Mouse (Mus musculus) neutrophil, adult 59 days (primary cell): Measurements from ENCODE around the gene Eif1ad. TPM values are rescaled to one million over a fixed set of nuclear protein-coding genes. Genes with fewer than 3 reads are reported as not detected.

ENCODE experiments used
- total RNA-seq, 2 experiments: library from RNA; stranded (reverse); gene quantifications; 1 replicate in 1 of 2; 2 replicates in 1 of 2; pipeline ENCODE4 v1.2.4; 2023

The Eif1ad gene
- total RNA-seq, result 10 to 100 TPM; 21.3 to 25.1 TPM

DNA sequence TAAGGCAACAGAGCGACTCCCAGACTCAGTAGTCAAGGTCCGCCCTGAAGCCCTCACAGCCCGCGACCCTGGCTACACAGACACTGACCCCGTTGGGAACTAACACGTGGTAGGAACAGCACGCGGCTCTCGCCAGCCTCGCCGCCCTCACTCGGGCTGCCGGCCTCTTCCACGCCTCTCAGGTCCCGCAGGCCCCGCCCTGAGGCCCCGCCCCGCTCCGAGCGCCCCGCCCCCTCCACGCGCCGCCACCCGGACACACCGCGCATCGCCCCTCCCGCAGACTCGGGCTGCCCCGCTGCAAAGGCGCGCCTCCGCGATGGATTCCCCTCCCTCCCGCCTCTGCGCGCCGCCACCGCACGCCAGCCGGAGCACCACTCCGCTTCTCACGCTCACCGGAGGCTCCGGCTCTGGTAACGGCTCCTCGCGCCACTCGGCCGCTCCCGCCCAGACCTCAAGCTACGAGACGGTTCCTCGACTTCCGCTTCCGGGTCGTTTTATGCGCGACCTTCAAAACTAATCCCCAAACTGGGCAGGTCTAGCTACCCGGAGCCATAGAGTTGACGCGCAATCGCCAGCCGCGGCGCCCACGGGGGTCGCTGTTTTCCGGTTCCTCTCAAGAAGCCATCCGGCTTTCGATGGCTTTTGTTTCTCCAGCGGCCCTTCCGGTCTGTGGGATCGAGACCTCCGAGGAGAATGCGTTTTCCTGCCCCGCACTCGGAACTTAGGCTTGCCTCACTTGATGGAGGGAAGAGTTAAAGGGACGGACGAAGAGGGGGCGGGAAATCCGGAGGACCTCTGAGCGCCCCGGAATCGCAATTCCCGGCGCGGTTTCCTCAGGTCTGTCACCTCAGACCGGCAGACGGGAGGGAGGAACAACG lies at the start of gene Eif1ad:
Gene Eif1ad (plus strand): TSS at position 567 of the 878 bp plus-strand sequence.

GRCm38 (mm10) chr19:5335441-5335840 lies 31.1 kb upstream of the Eif1ad start, which contains the start of gene Catsper1:
Catsper1 (plus strand) TSS chr19:5335741.

GRCm38 (mm10) chr19:5349502-5349873 lies 17.1 kb upstream of the Eif1ad start, which contains the start of gene Cst6:
Cst6 (minus strand) TSS chr19:5349574.

DNA sequence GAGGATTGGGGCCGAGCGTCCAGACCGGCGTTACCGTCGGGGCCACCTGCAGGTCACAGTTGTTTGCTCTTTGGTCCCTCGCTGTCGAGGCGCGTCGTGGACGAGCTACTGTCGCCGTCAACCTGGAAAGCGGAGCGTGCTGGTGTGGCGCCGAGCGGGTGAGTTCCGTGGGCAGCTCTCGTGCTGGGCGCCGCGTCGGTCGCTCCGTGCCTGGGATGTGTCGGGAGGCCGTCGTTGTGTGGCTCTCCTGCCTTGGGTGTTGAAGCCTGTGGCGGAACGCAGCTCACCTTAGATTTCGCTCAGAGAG lies 465 bp downstream of the Eif1ad start, which contains the start of gene Banf1:
Gene Banf1 (minus strand): TSS at position 116 of the 307 bp plus-strand sequence.

GRCm38 (mm10) chr19:5388588-5389242 lies 22.2 kb downstream of the Eif1ad start, which contains the start of gene Sart1:
Sart1 (minus strand) TSS chr19:5388703.

DNA sequence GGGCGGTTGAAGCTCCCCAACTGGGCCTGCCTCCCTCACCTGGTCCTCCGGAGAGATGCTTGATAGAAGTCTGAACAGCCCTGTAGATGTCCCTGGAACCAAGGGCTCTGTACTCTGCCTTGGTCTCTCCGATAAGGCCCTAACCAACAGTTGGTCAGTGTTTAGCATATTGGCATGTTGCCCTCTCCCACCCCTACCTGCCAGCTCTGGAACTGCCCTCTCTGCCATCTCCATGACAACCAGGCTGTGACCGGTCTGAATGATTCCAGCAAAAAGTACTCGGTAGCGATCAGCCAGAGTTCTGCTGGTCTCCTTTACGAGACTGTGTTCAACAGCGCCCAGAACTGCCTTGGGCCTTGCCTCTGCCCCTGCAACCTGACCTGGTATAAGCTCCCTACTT lies 35.8 kb downstream of the Eif1ad start, which contains the start of gene Tsga10ip:
Gene Tsga10ip (minus strand): TSS at position 234 of the 400 bp plus-strand sequence.

Other genes starting within 250 kb of the Eif1ad start
- gene Klc2, start 248.2 kb upstream of the Eif1ad start, total RNA-seq, result 10 to 100 TPM; 10.1 to 12.8 TPM
- 100 to 1,000 TPM; 105 to 106 TPM for gene Pacs1, start 93.6 kb upstream of the Eif1ad start, total RNA-seq
- 100 to 1,000 TPM; 199 to 214 TPM for gene Sf3b2, start 71.3 kb upstream of the Eif1ad start, total RNA-seq
- not detected for gene Gal3st3, start 68.4 kb upstream of the Eif1ad start, total RNA-seq
- not detected for gene Catsper1, start 31.0 kb upstream of the Eif1ad start, total RNA-seq
- gene Cst6, start 17.2 kb upstream of the Eif1ad start, total RNA-seq, result not detected
- 10 to 100 TPM; 65.2 to 82.5 TPM for gene Banf1, start 427 bp downstream of the Eif1ad start, total RNA-seq
- 10 to 100 TPM; 96.2 to 98.5 TPM for gene Sart1, start 22.0 kb downstream of the Eif1ad start, total RNA-seq
- under 1 TPM in 1 of 2 experiments, not detected in 1; 0.20 TPM for gene Tsga10ip, start 35.8 kb downstream of the Eif1ad start, total RNA-seq
- 100 to 1,000 TPM; 122 to 124 TPM for gene Drap1, start 58.2 kb downstream of the Eif1ad start, total RNA-seq
- gene AI837181, start 58.4 kb downstream of the Eif1ad start, total RNA-seq, result 10 to 100 TPM; 38.8 to 44.7 TPM
- gene Fosl1, start 80.8 kb downstream of the Eif1ad start, total RNA-seq, result 10 to 100 TPM; 47.9 to 66.9 TPM
- gene Ccdc85b, start 91.2 kb downstream of the Eif1ad start, total RNA-seq, result 1 to 10 TPM; 1.3 to 2.1 TPM
- gene Fibp, start 93.9 kb downstream of the Eif1ad start, total RNA-seq, result 10 to 100 TPM; 51.1 to 59.5 TPM
- under 1 TPM; 0.69 to 0.79 TPM for gene Ctsw, start 101.8 kb downstream of the Eif1ad start, total RNA-seq
- gene Efemp2, start 107.2 kb downstream of the Eif1ad start, total RNA-seq, result 1 to 10 TPM in 1 of 2 experiments, under 1 TPM in 1; 0.20 to 1.2 TPM
- gene Mus81, start 121.7 kb downstream of the Eif1ad start, total RNA-seq, result 10 to 100 TPM; 19.9 to 20.9 TPM
- gene Cfl1, start 123.7 kb downstream of the Eif1ad start, total RNA-seq, result 1,000 to 10,000 TPM; 1,662 to 1,728 TPM
- gene 1700020D05Rik, start 137.0 kb downstream of the Eif1ad start, total RNA-seq, result 1 to 10 TPM in 1 of 2 experiments, under 1 TPM in 1; 0.88 to 1.6 TPM
- gene Snx32, start 143.8 kb downstream of the Eif1ad start, total RNA-seq, result 1 to 10 TPM; 3.6 to 4.3 TPM
- under 1 TPM in 1 of 2 experiments, not detected in 1; 0.13 TPM for gene Ovol1, start 193.9 kb downstream of the Eif1ad start, total RNA-seq
- gene Ap5b1, start 201.3 kb downstream of the Eif1ad start, total RNA-seq, result 10 to 100 TPM; 69.1 to 69.3 TPM
- gene Rnaseh2c, start 235.1 kb downstream of the Eif1ad start, total RNA-seq, result 100 to 1,000 TPM; 158 to 174 TPM
- gene Kat5, start 243.5 kb downstream of the Eif1ad start, total RNA-seq, result 10 to 100 TPM; 81.3 to 83.8 TPM